Mouse (Mus musculus): ENCODE data around the gene Trmt13. TPM values are rescaled to one million over a fixed set of nuclear protein-coding genes. Genes with fewer than 3 reads are reported as not detected.

Gene Trmt13
- polyA plus RNA-seq, 1 experiment from 2014 or later, result 22.9 TPM

DNA sequence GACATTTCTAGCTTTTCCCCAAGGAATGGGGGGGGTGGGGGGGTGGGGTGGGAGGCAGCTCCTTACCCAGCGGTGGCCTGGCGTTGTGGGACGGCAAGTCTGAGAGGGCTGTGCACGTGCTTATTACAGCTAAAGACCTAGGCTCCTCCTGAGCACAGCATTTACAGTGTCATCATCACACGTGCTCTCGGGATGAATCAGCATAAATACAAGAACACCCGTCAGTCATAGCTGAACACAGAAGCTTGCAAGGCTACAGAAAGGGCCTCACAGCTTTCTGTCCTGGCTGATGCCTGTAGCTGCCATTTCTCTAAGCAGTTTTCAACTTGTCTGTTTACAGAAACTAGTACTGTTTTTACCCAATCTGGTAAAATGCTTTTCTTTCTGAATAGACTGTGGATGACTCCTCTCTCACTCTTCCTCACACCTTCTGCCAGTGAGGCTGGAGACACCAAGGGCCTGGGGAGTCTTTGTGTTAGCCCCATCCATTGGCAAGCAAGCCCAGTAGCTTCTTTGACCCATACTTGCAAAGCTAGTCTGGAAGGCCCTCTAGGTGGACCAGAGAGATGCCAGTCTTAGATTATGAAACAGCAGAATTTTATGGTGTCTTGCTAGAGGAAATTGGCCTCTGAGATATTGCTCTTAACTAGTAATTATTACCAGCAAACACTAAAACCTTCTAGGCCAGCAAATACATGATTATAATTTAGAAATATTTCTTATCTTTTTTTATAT is 6.4 kb upstream of the Trmt13 start:
- H3K4me1 ChIP-seq (replicated peaks), result no peaks in the 10 kb centered on the region
- no peak overlapping the region for H3K4me3 ChIP-seq (replicated peaks)
- H3K4me2 ChIP-seq (replicated peaks), result no peak overlapping the region
- no peaks in the 10 kb centered on the region for H3K9me3 ChIP-seq
- H3K27ac ChIP-seq, result no peak overlapping the region
- WGBS, result 89% methylated on average over 7 of the region's 7 CpGs
- no peak overlapping the region for H3K9ac ChIP-seq
- H3K36me3 ChIP-seq, result peaks cover 10% of the 10 kb centered on the region; the same call in 1 of the 2 replicates
- ATAC-seq, result no peak
- H3K27me3 ChIP-seq (replicated peaks), result no peaks in the 10 kb centered on the region

DNA sequence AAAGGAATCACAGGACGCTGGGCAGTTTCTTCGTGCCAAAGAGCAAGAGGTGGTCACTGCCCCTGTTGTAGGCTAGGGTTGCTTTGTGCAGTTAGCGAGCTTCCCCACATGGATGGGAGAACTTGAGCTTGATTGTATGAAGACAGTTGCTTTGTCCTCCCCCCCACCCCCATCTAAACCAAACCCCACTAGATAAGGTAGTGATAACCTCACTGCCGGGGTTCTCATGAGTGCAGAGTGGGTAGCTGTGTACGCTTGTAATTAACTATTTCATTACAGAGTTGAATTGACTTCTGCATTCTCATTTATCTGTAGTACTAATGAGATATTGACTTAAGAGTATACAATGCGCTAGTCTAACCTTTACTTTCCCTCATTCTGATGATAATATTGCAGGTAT is 4.5 kb upstream of the Trmt13 start:
- H3K9ac ChIP-seq, result no peak overlapping the region
- no peaks in the 10 kb centered on the region for H3K9me3 ChIP-seq
- H3K27me3 ChIP-seq (replicated peaks), result no peaks in the 10 kb centered on the region
- H3K4me2 ChIP-seq (replicated peaks), result no peak overlapping the region
- 74% methylated on average over 6 of the region's 6 CpGs for WGBS
- no peak for ATAC-seq
- H3K36me3 ChIP-seq, result peaks cover 10% of the 10 kb centered on the region; the same call in 1 of the 2 replicates
- no peak overlapping the region for H3K27ac ChIP-seq
- H3K4me1 ChIP-seq (replicated peaks), result no peaks in the 10 kb centered on the region
- no peak overlapping the region for H3K4me3 ChIP-seq (replicated peaks)

DNA sequence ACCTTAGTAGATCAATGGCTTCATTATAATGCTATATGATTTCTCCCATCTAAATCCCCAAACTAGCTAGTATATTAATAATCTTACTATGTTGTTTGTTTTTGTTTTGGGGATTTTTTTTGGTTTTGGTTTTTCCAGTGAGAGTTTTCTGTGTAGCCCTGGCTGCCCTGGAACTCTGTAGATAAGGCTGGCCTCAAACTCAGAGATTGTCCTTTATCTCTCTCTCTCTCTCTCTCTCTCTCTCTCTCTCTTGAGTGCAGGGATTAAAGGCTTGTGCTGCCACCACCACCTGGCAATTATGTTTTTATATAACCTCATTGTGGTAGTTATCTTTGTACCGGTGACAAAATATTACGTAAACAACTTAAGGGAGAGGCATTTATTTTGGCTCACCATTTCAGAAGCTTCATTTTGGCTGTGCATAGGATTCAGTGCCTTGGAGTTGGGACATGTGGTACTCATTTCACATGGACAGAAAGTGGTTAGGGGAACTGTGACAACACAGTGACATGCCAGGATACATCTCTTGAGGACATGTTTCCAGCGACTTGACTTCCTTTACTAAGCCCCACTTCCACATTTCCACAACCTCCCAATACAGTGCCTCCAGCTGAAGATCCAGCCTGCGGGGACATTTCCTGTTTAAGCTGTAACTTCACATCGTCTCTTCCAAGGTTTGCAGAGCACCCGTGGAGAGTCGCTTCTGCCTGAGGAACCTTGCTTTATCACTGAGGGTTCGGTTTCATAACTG is 1.1 kb upstream of the Trmt13 start:
- Histone ChIP-seq H3K36me3 (peaks cover 5% of the 10 kb centered on the region; the same call in 1 of the 2 replicates), H3K27ac (no peak overlapping the region), H3K9ac (no peak overlapping the region), H3K27me3 (replicated peaks) (no peaks in the 10 kb centered on the region), H3K4me2 (replicated peaks) (no peak overlapping the region), H3K4me3 (replicated peaks) (no peak overlapping the region), H3K9me3 (no peaks in the 10 kb centered on the region), H3K4me1 (replicated peaks) (no peaks in the 10 kb centered on the region)
- no peak for ATAC-seq
- 82% methylated on average over 8 of the region's 8 CpGs for WGBS

DNA sequence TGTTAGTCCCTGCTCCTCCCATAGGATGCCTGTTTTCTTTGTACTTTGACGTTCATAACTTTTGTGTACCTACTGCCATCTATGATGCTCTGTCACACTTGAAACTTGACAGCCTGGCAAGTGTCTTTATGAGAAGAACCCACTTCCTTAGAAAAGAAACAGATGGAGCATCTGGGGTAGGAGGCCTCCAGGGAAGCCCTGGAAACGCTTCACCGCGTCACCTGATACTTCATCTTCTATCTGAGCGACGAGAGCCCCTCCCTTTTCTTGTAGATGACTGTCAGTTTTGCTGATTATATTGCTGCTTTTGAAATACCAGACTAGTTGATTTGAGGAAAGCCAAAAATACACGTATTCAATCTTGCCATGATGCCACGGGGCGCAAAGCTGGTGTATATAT is 9.8 kb downstream of the Trmt13 start:
- H3K36me3 ChIP-seq, result no peaks in the 10 kb centered on the region
- H3K9me3 ChIP-seq, result no peaks in the 10 kb centered on the region
- WGBS, result 82% methylated on average over 9 of the region's 9 CpGs
- no peak overlapping the region for H3K9ac ChIP-seq
- no peak for ATAC-seq
- H3K4me1 ChIP-seq (replicated peaks), result no peaks in the 10 kb centered on the region
- H3K27me3 ChIP-seq (replicated peaks), result no peaks in the 10 kb centered on the region
- no peak overlapping the region for H3K4me3 ChIP-seq (replicated peaks)
- H3K4me2 ChIP-seq (replicated peaks), result no peak overlapping the region
- no peak overlapping the region for H3K27ac ChIP-seq

DNA sequence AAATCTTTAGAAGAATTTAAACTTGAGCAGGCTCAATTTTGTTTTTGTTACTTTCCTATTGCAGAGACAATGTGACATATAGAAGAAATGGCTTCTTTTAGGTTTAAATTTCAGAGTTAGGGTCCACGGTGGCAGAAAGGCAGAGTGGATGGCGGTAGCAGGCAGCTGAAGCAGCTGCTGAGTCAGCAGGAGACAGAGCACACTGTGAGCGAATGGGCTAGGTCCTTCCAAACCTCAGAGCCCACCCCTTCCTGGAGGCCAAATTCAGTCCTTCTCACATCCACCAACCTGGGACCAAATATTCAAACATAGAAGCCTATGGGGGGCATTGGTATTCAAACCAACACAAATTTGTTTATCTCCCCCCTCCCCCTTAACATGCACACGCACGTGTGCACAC is 12.6 kb downstream of the Trmt13 start:
- no peak overlapping the region for H3K4me2 ChIP-seq (replicated peaks)
- no peaks in the 10 kb centered on the region for H3K4me1 ChIP-seq (replicated peaks)
- H3K9ac ChIP-seq, result no peak overlapping the region
- no peaks in the 10 kb centered on the region for H3K27me3 ChIP-seq (replicated peaks)
- no peaks in the 10 kb centered on the region for H3K9me3 ChIP-seq
- no peak overlapping the region for H3K27ac ChIP-seq
- H3K36me3 ChIP-seq, result no peaks in the 10 kb centered on the region
- WGBS, result 92% methylated on average over 5 of the region's 5 CpGs
- H3K4me3 ChIP-seq (replicated peaks), result no peak overlapping the region
- ATAC-seq, result no peak

DNA sequence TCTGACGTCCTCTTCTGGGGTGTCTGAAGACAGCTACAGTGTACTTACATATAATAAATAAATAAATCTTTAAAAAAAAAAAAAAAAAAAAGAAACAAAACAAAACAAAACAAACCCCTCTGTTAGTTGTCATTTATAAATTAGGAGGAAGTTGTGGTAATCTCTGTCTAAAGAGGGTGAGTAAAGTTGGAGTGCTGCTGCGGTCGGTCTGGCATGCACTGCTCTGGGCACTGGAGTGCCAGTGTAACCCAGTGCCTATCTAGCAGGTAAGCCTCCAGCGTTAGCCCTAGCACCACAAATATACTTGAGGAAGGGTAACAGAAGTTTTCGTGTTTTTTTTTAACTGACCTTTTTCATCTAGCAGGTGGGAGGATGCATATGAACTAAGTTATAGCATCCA is 13.4 kb downstream of the Trmt13 start:
- 88% methylated on average over 5 of the region's 5 CpGs for WGBS
- Histone ChIP-seq H3K9ac (no peak overlapping the region), H3K4me2 (replicated peaks) (no peak overlapping the region), H3K4me3 (replicated peaks) (no peak overlapping the region), H3K4me1 (replicated peaks) (no peaks in the 10 kb centered on the region), H3K36me3 (no peaks in the 10 kb centered on the region), H3K27ac (no peak overlapping the region), H3K9me3 (no peaks in the 10 kb centered on the region), H3K27me3 (replicated peaks) (no peaks in the 10 kb centered on the region)
- no peak for ATAC-seq

DNA sequence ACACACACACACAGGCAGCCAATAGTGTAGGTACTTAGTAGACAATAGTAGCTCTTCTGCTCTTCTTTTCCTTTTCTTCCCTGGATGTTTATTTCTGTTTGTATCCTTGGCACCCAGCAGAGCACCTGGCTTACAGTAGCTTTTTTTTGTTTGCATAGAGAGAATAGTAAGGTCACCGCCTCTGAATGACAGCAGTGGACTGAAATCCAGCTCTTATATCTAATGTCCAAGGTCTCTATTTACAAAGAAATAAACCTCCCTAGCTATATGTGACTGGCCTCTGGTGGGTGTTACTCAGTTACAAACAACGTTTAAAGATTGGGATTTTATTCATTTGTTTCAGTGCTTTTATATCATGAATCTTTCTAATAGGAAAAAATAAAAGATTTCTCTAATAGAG is 14.7 kb downstream of the Trmt13 start:
- no peak overlapping the region for H3K4me3 ChIP-seq (replicated peaks)
- 69% methylated on average over 2 of the region's 2 CpGs for WGBS
- no peaks in the 10 kb centered on the region for H3K4me1 ChIP-seq (replicated peaks)
- no peaks in the 10 kb centered on the region for H3K27me3 ChIP-seq (replicated peaks)
- H3K27ac ChIP-seq, result no peak overlapping the region
- H3K36me3 ChIP-seq, result no peaks in the 10 kb centered on the region
- ATAC-seq, result peak; percentile 18; the same call in 1 of the 2 replicates
- no peak overlapping the region for H3K4me2 ChIP-seq (replicated peaks)
- no peaks in the 10 kb centered on the region for H3K9me3 ChIP-seq
- H3K9ac ChIP-seq, result no peak overlapping the region

DNA sequence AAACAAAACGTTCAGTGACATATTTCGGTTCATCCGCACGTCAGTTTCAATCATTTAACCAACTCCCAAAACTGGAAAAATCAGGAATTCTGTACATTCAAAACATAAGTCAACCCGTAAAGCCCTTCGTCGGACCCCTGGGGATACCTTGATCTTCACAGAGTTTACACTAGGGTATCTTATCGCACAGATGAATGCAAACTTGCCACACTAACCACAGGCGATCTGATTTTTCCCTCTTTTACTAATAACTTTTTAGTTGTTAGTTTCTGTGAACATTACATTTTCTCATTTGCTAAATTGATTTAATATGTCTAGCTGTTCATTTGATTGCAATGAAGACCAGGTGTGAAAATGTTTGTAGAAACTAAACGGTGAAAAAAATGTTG is 18.8 kb downstream of the Trmt13 start:
- no peak for ATAC-seq
- WGBS, result 6% methylated on average over 10 of the region's 10 CpGs
- Histone ChIP-seq H3K27ac (no peak overlapping the region), H3K36me3 (peaks cover 2% of the 10 kb centered on the region), H3K9me3 (no peaks in the 10 kb centered on the region), H3K27me3 (replicated peaks) (no peaks in the 10 kb centered on the region), H3K4me2 (replicated peaks) (peak overlapping the region; percentile 67), H3K9ac (peak overlapping the region; percentile 76), H3K4me3 (replicated peaks) (peak overlapping the region; percentile 90), H3K4me1 (replicated peaks) (no peaks in the 10 kb centered on the region)

DNA sequence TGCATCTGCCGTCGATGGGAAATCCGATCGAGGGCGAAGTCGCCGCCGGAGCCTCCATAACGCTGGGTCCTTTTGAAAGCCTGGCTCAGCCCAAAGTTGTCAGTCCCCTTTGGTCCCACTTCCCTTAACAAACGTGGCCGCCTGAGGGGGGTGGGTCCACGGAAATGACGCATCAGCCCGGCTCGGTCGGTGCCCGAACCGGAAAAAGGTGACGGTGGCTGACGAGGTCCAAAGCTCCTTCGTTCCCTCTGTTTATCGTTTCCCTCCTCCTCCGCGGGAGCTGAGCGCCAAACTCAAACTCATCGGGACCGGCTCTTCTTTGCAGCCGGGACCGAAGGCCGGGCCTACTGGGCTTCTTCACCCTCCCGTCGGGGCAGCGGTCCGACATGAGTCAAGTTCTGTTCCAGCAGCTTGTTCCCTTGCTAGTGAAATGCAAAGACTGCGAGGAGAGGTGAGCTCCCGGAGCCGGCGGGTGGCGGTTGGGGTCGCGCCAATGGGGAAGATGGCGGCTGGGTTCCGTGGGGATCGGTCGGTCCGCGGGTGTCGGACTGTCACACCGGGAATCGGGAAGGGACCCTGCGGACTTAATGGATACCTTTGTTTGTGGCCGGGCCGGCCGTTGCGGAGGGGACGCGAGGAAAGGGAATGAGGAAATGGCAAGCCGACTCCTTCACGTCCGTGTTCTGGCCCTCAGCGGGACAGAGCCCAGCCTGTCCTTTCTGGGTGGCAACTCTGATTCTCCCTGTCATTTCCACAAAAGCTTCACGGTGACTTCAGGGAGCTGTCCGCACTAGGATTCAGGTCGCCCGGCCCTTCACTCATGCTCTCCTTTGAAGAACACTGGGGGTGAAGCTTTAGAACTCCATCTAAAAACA is 19.4 kb downstream of the Trmt13 start, which contains the start of gene Sass6:
Gene Sass6, plus strand, starts transcription at position 255 of the 875 bp plus-strand sequence.
- no peaks in the 10 kb centered on the region for H3K4me1 ChIP-seq (replicated peaks)
- H3K9me3 ChIP-seq, result no peaks in the 10 kb centered on the region
- ATAC-seq, result peak; percentile 98
- H3K27me3 ChIP-seq (replicated peaks), result no peaks in the 10 kb centered on the region
- H3K36me3 ChIP-seq, result peaks cover 6% of the 10 kb centered on the region
- H3K4me2 ChIP-seq (replicated peaks), result peak within 1 kb of the TSS; percentile 67
- peak within 1 kb of the TSS; percentile 90 for H3K4me3 ChIP-seq (replicated peaks)
- peak within 1 kb of the TSS; percentile 79 for H3K27ac ChIP-seq
- WGBS, result under 1% methylated on average over 65 of the region's 65 CpGs
- peak within 1 kb of the TSS; percentile 78 for H3K9ac ChIP-seq

DNA sequence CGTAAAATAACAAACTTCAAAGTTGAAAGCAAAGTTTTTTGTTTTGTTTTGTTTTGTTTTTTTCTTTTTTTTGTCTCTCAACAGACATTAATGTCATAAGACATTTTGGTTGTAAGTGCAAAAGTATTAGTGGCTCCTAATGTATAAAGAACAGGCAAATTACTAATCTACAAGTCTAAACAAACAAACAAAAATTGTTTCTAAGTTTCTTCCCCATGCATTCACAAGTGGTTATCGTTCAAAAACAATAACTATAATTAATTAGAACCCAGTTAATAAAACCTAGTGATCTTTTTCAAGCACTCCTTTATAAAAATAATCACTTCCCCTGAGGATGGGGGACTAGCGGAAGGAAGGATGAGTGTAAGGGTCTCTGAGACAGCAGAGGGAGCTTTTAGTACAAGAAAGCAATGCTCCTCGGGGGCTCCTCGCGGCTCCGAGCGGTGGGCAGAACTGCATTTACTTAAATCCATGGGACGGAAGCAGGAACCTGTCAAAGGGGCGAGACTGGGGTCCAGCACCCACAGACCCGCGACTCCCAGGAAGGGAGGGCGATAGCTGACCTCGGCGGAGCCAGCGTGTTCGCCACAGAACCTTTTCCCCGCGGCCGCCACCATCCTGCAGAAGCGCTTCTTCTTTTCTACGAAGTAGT is 20.2 kb downstream of the Trmt13 start:
- WGBS, result 3% methylated on average over 22 of the region's 22 CpGs
- ATAC-seq, result peak; percentile 75

DNA sequence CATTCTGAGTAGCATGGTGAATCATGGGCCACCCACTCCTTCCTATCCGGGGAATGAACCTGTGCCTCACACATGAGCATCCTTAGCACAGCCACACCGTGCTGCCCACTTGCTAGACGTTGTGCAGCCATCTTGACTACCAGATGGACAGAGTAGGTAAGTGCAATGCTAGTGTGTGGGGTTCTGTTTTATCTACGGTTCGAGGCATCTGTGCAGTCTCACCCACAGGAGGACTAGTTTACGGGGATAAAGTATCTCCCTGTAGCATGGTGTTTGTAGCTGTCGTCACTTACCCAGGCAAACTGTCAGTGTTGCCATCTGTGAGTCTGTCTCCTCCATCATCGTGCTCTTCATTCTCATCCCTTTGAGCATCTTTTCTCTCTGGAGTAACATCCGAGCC is 32.2 kb downstream of the Trmt13 start:
- no peaks in the 10 kb centered on the region for H3K4me1 ChIP-seq (replicated peaks)
- no peak overlapping the region for H3K4me2 ChIP-seq (replicated peaks)
- peaks cover 26% of the 10 kb centered on the region for H3K36me3 ChIP-seq
- H3K9me3 ChIP-seq, result no peaks in the 10 kb centered on the region
- no peak for ATAC-seq
- no peaks in the 10 kb centered on the region for H3K27me3 ChIP-seq (replicated peaks)
- H3K27ac ChIP-seq, result no peak overlapping the region
- H3K9ac ChIP-seq, result no peak overlapping the region
- H3K4me3 ChIP-seq (replicated peaks), result no peak overlapping the region
- WGBS, result 95% methylated on average over 9 of the region's 9 CpGs

More for the DNA sequence above, 20.2 kb downstream of the Trmt13 start:
- H3K27ac ChIP-seq, result peak overlapping the region; percentile 79
- H3K4me1 ChIP-seq (replicated peaks), result no peaks in the 10 kb centered on the region
- peak overlapping the region; percentile 78 for H3K9ac ChIP-seq
- peaks cover 10% of the 10 kb centered on the region for H3K36me3 ChIP-seq
- peak overlapping the region; percentile 48 for H3K4me2 ChIP-seq (replicated peaks)
- no peaks in the 10 kb centered on the region for H3K9me3 ChIP-seq
- peak overlapping the region; percentile 90 for H3K4me3 ChIP-seq (replicated peaks)
- H3K27me3 ChIP-seq (replicated peaks), result no peaks in the 10 kb centered on the region

DNA sequence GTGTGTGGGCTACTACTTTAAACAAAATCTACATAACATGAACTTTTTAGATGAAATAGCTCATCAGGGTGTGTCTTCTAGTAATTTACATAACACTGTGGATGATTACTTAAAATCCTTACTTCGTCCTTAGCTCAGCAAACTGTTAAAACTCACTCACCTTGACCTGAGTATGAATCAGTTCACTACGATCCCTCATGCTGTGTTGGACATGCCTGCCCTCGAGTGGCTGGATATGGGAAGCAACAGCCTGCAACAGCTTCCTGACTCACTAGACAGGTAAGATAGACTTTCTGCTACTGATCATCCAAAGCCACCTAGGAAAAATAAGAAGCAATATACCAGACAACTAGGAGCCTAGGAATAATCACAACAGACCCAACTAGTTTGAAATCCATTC is 37.1 kb downstream of the Trmt13 start:
- Histone ChIP-seq H3K27ac (no peak overlapping the region), H3K36me3 (peaks cover 8% of the 10 kb centered on the region), H3K27me3 (replicated peaks) (no peaks in the 10 kb centered on the region), H3K9ac (no peak overlapping the region), H3K4me2 (replicated peaks) (no peak overlapping the region), H3K4me3 (replicated peaks) (no peak overlapping the region), H3K9me3 (no peaks in the 10 kb centered on the region), H3K4me1 (replicated peaks) (no peaks in the 10 kb centered on the region)
- 46% methylated on average over 3 of the region's 3 CpGs for WGBS
- ATAC-seq, result no peak

All from intestine, embryonic 15.5 days (tissue).